Mouse (Mus musculus) thymus, postnatal 0 days (tissue): ENCODE measurements at regions not wholly inside any gene's neighbourhood (a gene's known extent, or its start where the extent isn't known, plus 50 kb on each side); places are given as distances from the start of the nearest gene placed in this dataset.

Source experiments
- DNase-seq: peaks from one replicate; pipeline ENCODE4 v3.0.0-alpha.2; 2015; ENCODE audit warnings: low spot score

DNA sequence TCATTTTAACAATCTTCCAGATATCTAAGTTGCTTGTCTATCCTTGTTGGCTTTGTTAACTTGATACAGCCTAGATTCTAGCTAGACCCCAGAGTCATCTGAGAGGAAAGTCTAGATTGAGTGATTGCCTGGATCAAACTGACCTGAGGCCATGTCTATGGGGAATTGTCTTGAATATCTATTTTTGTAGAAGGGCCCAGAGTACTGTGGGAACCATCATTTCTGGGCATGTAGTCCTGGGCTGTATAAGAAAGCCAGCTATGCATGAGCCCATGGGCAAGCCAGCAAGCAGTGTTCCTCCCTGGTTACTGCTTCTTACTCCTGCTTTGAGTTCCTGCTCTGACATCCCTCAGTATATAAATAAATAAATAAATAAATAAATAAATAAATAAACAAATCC, 199.7 kb upstream of the Tle3 start:
- DNase-seq: no peak

DNA sequence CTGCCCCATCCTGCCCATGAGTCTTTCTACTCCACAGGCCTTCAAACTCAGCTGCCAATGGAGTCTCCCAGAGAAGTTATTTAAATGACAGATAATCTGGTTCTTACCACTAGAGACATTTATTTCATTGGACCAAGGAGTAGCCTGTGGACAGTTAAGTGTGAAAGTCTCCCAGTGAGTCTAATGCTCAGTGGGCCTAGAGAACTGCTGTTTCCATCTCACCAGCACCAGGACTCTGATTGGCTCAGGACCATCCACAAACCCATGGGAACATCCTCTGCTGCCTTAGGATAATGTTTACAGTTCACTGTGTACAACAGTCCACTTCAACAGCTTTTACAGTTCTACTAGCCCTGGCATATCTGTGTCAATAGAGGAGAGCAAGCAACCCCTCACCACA, 198.6 kb upstream of the Tle3 start:
- no peak for DNase-seq

GRCm38 (mm10) chr9:61175381-61175780, 196.8 kb upstream of the Tle3 start:
- DNase-seq: no peak

- no peak for DNase-seq
Observed at GRCm38 (mm10) chr9:61176856-61177255, 195.3 kb upstream of the Tle3 start.

GRCm38 (mm10) chr9:61186541-61187420, 185.4 kb upstream of the Tle3 start:
- DNase-seq: peak; percentile 72

- no peak for DNase-seq
Observed at GRCm38 (mm10) chr9:61187713-61188399, 184.3 kb upstream of the Tle3 start.

DNA sequence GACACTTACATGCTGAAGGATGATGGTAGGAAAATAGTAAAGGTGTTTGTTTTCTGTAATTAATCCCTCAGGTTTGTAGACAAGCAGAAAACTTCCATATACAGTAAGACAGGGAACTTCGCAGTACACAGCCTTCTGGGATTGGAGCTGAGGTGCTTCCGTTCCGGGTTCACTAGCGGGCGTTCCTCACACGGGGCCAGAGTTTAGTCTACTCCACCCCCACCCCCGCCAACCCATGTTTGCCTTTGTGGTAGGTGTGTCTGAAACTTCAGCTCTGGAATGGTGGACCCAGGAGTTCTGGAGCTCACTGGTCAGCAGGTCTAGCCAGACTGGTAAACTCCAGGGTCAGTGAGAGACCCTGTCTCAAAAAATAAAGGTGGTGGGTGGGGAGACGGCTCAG, 182.9 kb upstream of the Tle3 start:
- no peak for DNase-seq

DNA sequence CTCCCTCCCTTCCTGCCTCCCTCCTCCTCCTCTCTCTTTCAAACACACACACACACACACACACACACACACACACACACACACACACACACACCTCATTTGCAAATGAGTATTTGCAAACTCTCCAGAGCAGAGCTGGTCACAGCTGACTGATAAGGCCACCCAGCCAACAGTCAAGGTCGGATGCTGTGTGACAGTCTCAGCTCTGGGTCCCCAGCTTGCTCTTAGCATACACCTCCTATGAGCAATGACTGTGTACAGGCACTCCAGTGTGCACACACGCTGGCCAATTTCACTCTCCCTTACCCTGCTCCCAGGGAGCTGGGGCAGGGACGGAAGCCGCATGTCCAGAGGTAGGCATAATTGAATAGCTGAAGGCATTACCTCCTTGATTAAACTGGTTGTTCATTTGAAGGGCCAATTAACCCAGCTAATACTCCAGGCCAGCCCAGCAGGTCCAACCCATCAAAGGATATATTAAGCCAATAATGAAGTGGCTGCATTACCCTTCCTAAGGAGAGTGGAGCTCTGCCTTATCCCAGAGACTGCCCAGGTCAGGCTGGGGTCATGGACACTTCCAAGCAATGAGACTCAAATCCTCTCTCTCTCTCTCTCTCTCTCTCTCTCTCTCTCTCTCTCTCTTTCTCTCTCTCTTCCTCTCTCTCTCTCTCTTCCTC, 173.0 kb upstream of the Tle3 start:
- no peak for DNase-seq

GRCm38 (mm10) chr9:61199891-61200290, 172.3 kb upstream of the Tle3 start:
- DNase-seq: no peak

DNA sequence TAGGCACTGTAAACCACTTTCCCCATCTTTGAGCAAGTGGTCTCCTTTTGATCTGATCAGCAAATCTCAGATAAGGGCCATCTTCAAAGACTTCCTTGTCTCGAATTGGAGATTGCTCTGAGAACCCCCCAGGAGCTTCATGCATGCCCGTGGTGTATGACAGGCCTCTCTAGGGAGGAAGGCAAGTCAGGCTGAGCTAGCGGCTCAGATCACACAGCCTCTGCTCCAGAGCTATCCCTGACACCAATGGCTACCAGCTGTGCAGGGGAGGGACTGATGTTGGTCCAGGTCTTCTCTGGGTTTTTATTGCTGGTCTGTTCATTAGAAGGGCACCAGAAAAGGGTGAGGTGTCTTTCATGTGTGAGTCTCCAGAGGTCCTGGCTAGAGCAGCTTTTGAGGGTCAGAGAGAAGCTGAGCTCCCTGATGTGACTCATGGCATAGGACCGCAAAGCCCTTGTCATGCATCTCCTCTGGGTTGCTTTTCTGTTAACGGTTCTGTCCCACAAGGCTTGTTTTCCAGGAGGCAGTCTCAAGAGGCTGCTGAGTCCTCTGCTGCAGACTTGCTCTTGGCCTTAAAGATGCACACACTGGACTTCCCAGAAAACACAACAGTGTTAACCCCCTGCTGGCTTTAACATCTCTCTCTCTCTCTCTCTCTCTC, 171.7 kb upstream of the Tle3 start:
- DNase-seq: no peak

- DNase-seq: no peak
Observed at GRCm38 (mm10) chr9:61205049-61205448, 167.1 kb upstream of the Tle3 start.

GRCm38 (mm10) chr9:61206725-61207365, 165.3 kb upstream of the Tle3 start:
- DNase-seq: no peak

- DNase-seq: no peak
Observed at GRCm38 (mm10) chr9:61207423-61208150, 164.6 kb upstream of the Tle3 start.

DNA sequence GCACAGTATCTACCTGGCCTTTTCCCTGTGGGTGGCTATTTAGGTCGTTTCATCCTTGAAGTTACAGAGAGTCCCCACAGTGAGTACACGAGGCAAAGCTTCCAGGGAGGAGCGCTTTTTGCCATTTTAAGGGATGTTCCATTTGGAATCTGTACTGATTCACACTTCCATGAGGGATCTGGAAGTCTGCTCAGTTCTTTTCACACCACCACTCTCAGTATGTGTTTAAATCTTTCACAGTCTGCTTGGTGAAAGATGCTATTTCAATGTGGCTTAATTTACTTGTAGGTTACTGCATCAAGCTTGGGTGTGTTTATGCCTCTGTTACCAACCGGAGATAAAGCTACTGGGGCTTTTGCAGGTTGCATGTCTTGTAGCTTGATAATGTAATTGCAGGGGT, 160.5 kb upstream of the Tle3 start:
- no peak for DNase-seq

- DNase-seq: peak; percentile 52
Observed at GRCm38 (mm10) chr9:61214943-61215342, 157.2 kb upstream of the Tle3 start.

GRCm38 (mm10) chr9:61216012-61216770, 156.0 kb upstream of the Tle3 start:
- DNase-seq: no peak

DNA sequence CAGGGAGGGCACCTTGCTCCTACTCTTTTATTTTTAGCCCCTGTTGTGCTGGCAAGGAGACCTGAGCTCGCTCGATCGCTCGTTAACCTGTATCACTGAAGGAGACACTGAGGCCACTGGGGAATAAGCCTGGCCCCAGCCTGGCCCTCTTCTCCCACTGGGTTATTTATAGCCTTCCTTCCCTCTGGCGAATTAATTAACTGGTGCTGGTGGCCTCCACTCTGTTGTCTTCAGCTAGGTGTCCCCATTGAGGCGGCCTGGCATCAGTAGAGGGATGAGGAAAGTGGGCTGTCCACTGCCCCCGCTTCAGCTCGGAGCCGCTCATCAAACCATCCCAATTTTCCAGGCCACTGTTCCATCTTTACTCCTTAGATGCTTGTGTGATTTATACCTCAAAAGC, 152.1 kb upstream of the Tle3 start:
- DNase-seq: no peak

- peak; percentile 52 for DNase-seq
Observed at GRCm38 (mm10) chr9:61222212-61223003, 149.8 kb upstream of the Tle3 start.
